Mouse (Mus musculus) megakaryocyte-erythroid progenitor cell, adult 5 weeks (primary cell): ENCODE data around the gene Prpf4b. TPM values are rescaled to one million over a fixed set of nuclear protein-coding genes. Genes with fewer than 3 reads are reported as not detected.

Source experiments
- polyA plus RNA-seq: library from polyadenylated mRNA; stranded (reverse); fragments of >175 nt; gene quantifications from 2 replicates; pipeline ENCODE4 v1.2.3, GENCODE M21; 2012

Gene Prpf4b
- polyA plus RNA-seq, result 24.0 and 34.5 TPM in 2 replicates

GRCm38 (mm10) chr13:34875166-34875710 is at the start of gene Prpf4b:
Gene Prpf4b, plus strand, starts transcription at chr13:34875302.

GRCm38 (mm10) chr13:34924210-34924609 is 49.1 kb downstream of the Prpf4b start, which contains the start of the genes Fam217a and 4933417A18Rik:
Gene Fam217a, minus strand, starts transcription at chr13:34924310.
Gene 4933417A18Rik, plus strand, starts transcription at chr13:34924409.

Other genes starting within 250 kb of the Prpf4b start
- 0.31 and 0.34 TPM in 2 replicates for gene Pxdc1, start 221.8 kb upstream of the Prpf4b start, polyA plus RNA-seq
- gene Fam50b, start 140.5 kb upstream of the Prpf4b start, polyA plus RNA-seq, result not detected in 2 replicates
- gene Fam217a, start 49.0 kb downstream of the Prpf4b start, polyA plus RNA-seq, result 0.16 and 0.66 TPM in 2 replicates
- not detected in 2 replicates for gene 4933417A18Rik, start 49.1 kb downstream of the Prpf4b start, polyA plus RNA-seq
- not detected in 2 replicates for gene Eci3, start 88.5 kb downstream of the Prpf4b start, polyA plus RNA-seq
- gene Eci2, start 151.8 kb downstream of the Prpf4b start, polyA plus RNA-seq, result 13.7 and 15.0 TPM in 2 replicates